Mouse (Mus musculus): ENCODE measurements around the gene Tmem178b.

Gene Tmem178b

GRCm38 (mm10) chr6:40208014-40208413 is 334.9 kb downstream of the Tmem178b start:
- in situ Hi-C loops (cut with MboI; ENCODE audit: low pct_unique_long_range_greater_than_20kb in 1 of 2, low sequenced_read_pairs in 2 of 2, unreplicated experiment in 1 of 2) = no loop called here

- in situ Hi-C loops (cut with MboI; ENCODE audit: low pct_unique_long_range_greater_than_20kb in 1 of 2, low sequenced_read_pairs in 2 of 2, unreplicated experiment in 1 of 2) = no loop called here
These were observed 336.1 kb downstream of the Tmem178b start for GRCm38 (mm10) chr6:40209172-40209571.

GRCm38 (mm10) chr6:40217154-40217553 is 344.1 kb downstream of the Tmem178b start:
- in situ Hi-C loops (cut with MboI; ENCODE audit: low pct_unique_long_range_greater_than_20kb in 1 of 2, low sequenced_read_pairs in 2 of 2, unreplicated experiment in 1 of 2) = no loop called here

- in situ Hi-C loops (cut with MboI; ENCODE audit: low pct_unique_long_range_greater_than_20kb in 1 of 2, low sequenced_read_pairs in 2 of 2, unreplicated experiment in 1 of 2) = no loop called here
These were observed 344.6 kb downstream of the Tmem178b start for GRCm38 (mm10) chr6:40217651-40218050.

GRCm38 (mm10) chr6:40220634-40221120 is 347.6 kb downstream of the Tmem178b start:
- in situ Hi-C loops (cut with MboI; ENCODE audit: low pct_unique_long_range_greater_than_20kb in 1 of 2, low sequenced_read_pairs in 2 of 2, unreplicated experiment in 1 of 2) = no loop called here

GRCm38 (mm10) chr6:40225585-40226280 is 352.7 kb downstream of the Tmem178b start:
- in situ Hi-C loops (cut with MboI; ENCODE audit: low pct_unique_long_range_greater_than_20kb in 1 of 2, low sequenced_read_pairs in 2 of 2, unreplicated experiment in 1 of 2) = no loop called here

- in situ Hi-C loops (cut with MboI; ENCODE audit: low pct_unique_long_range_greater_than_20kb in 1 of 2, low sequenced_read_pairs in 2 of 2, unreplicated experiment in 1 of 2) = no loop called here
These were observed 355.9 kb downstream of the Tmem178b start for GRCm38 (mm10) chr6:40228981-40229380.

GRCm38 (mm10) chr6:40229985-40230384 is 356.9 kb downstream of the Tmem178b start:
- in situ Hi-C loops (cut with MboI; ENCODE audit: low pct_unique_long_range_greater_than_20kb in 1 of 2, low sequenced_read_pairs in 2 of 2, unreplicated experiment in 1 of 2) = no loop called here

GRCm38 (mm10) chr6:40234066-40234465 is 361.0 kb downstream of the Tmem178b start:
- in situ Hi-C loops (cut with MboI; ENCODE audit: low pct_unique_long_range_greater_than_20kb in 1 of 2, low sequenced_read_pairs in 2 of 2, unreplicated experiment in 1 of 2) = no loop called here

- in situ Hi-C loops (cut with MboI; ENCODE audit: low pct_unique_long_range_greater_than_20kb in 1 of 2, low sequenced_read_pairs in 2 of 2, unreplicated experiment in 1 of 2) = no loop called here
These were observed 362.9 kb downstream of the Tmem178b start for GRCm38 (mm10) chr6:40235793-40236470.

- in situ Hi-C loops (cut with MboI; ENCODE audit: low pct_unique_long_range_greater_than_20kb in 1 of 2, low sequenced_read_pairs in 2 of 2, unreplicated experiment in 1 of 2) = no loop called here
These were observed 364.0 kb downstream of the Tmem178b start for GRCm38 (mm10) chr6:40236841-40237765.

- in situ Hi-C loops (cut with MboI; ENCODE audit: low pct_unique_long_range_greater_than_20kb in 1 of 2, low sequenced_read_pairs in 2 of 2, unreplicated experiment in 1 of 2) = no loop called here
These were observed 365.8 kb downstream of the Tmem178b start for GRCm38 (mm10) chr6:40238857-40239256.

- in situ Hi-C loops (cut with MboI; ENCODE audit: low pct_unique_long_range_greater_than_20kb in 1 of 2, low sequenced_read_pairs in 2 of 2, unreplicated experiment in 1 of 2) = no loop called here
These were observed 367.6 kb downstream of the Tmem178b start for GRCm38 (mm10) chr6:40240671-40241070.

GRCm38 (mm10) chr6:40247398-40247946 is 374.4 kb downstream of the Tmem178b start:
- in situ Hi-C loops (cut with MboI; ENCODE audit: low pct_unique_long_range_greater_than_20kb in 1 of 2, low sequenced_read_pairs in 2 of 2, unreplicated experiment in 1 of 2) = no loop called here

- in situ Hi-C loops (cut with MboI; ENCODE audit: low pct_unique_long_range_greater_than_20kb in 1 of 2, low sequenced_read_pairs in 2 of 2, unreplicated experiment in 1 of 2) = no loop called here
These were observed 376.9 kb downstream of the Tmem178b start for GRCm38 (mm10) chr6:40249939-40250338.

GRCm38 (mm10) chr6:40263687-40264086 is 390.6 kb downstream of the Tmem178b start:
- in situ Hi-C loops (cut with MboI; ENCODE audit: low pct_unique_long_range_greater_than_20kb in 1 of 2, low sequenced_read_pairs in 2 of 2, unreplicated experiment in 1 of 2) = no loop called here

- in situ Hi-C loops (cut with MboI; ENCODE audit: low pct_unique_long_range_greater_than_20kb in 1 of 2, low sequenced_read_pairs in 2 of 2, unreplicated experiment in 1 of 2) = no loop called here
These were observed 427.6 kb downstream of the Tmem178b start for GRCm38 (mm10) chr6:40300707-40301106.

- in situ Hi-C loops (cut with MboI; ENCODE audit: low pct_unique_long_range_greater_than_20kb in 1 of 2, low sequenced_read_pairs in 2 of 2, unreplicated experiment in 1 of 2) = no loop called here
These were observed 430.3 kb downstream of the Tmem178b start for GRCm38 (mm10) chr6:40303379-40303778.
